15 mouse cellular contexts compared by ENCODE assay signal in the genomic region with DNA sequence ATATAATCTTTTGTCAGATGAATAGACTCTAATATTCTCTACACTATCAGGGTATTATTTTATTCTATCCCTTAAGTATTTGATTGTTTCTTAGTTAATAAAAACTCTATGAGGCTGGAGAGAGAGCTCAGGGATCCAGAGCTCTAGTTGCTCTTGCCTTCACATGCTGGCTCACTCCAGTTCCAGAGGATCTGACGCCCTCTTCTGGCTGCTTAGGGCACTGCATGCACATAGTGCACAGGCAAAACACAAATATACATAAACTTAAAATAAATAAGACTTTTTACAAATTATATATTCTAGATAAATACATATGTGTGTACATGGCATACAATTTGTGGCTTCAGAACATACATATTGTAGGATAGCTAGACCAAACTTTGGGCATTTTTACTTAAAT. TPM values are rescaled to one million over a fixed set of nuclear protein-coding genes. Genes with fewer than 3 reads are reported as not detected.
A peak's percentile ranks its signal among the peaks of the same experiment; 100 is the strongest.
DNase-seq lines count a peak whose midpoint lies in the region; ATAC-seq and TF ChIP-seq lines count a peak whose summit lies in the region.
"Had no signal": no experiment of that assay in that cellular context is flagged by ENCODE, and none has a peak within 500 bp of the region (broad histone marks: within the 10 kb centered on the region; RNA-seq: fewer than 3 reads in every experiment).

No protein-coding gene starts in this region.

- no peak for TF ChIP-seq EP300 in ES-Bruce4 (IDR thresholded peaks at IDR 0.05; ENCODE audit: insufficient read depth, low read depth, low read length)

- 0 out of 2 replicates have a peak, but pooled peaks have one; percentile 7 for TF ChIP-seq CTCF in cerebellum, adult 2 months (IDR thresholded peaks at IDR 0.05; ENCODE audit: borderline replicate concordance, insufficient read depth, low read depth, low read length)
- peak; percentile 64 for TF ChIP-seq CTCF in liver, adult 2 months (IDR thresholded peaks at IDR 0.05; ENCODE audit: low read depth, low read length)
- TF ChIP-seq CTCF in ES-Bruce4 (IDR thresholded peaks at IDR 0.05; ENCODE audit: low read depth, low read length): peak; percentile 69

- H3K36me3 ChIP-seq in liver, adult 2 months (ENCODE audit: control insufficient read depth, insufficient read depth, low read length): no peaks in the 10 kb centered on the region
- no peaks in the 10 kb centered on the region for H3K36me3 ChIP-seq in liver, embryonic 12.5 days
- no peaks in the 10 kb centered on the region for H3K36me3 ChIP-seq in ES-Bruce4 (ENCODE audit: control insufficient read depth, insufficient read depth, low read length, poor library complexity, severe bottlenecking)
- no peaks in the 10 kb centered on the region for H3K36me3 ChIP-seq in embryonic facial prominence, embryonic 10.5 days (replicated peaks)
- H3K36me3 ChIP-seq: lung, embryonic 15.5 days had no signal

- H3K4me1 ChIP-seq in cerebellum, adult 2 months (ENCODE audit: control insufficient read depth, insufficient read depth, low read length): no peaks in the 10 kb centered on the region
- H3K4me1 ChIP-seq in liver, adult 2 months (ENCODE audit: control insufficient read depth, insufficient read depth, low read length): no peaks in the 10 kb centered on the region
- no peaks in the 10 kb centered on the region for H3K4me1 ChIP-seq in liver, embryonic 12.5 days
- H3K4me1 ChIP-seq in ES-Bruce4 (ENCODE audit: control insufficient read depth, insufficient read depth, low read length): no peaks in the 10 kb centered on the region
- no peaks in the 10 kb centered on the region for H3K4me1 ChIP-seq in embryonic facial prominence, embryonic 10.5 days
- H3K4me1 ChIP-seq: lung, embryonic 15.5 days had no signal

- H3K79me2 ChIP-seq in liver, adult 2 months (ENCODE audit: control insufficient read depth, insufficient read depth, low read length): no peaks in the 10 kb centered on the region

- no peak for TF ChIP-seq POLR2A in cerebellum, adult 2 months (IDR thresholded peaks at IDR 0.05; ENCODE audit: borderline replicate concordance, insufficient read depth, low read length)
- TF ChIP-seq POLR2A in liver, adult 2 months (IDR thresholded peaks at IDR 0.05; ENCODE audit: extremely low read depth, insufficient read depth, low read length): no peak
- no peak for TF ChIP-seq POLR2A in ES-Bruce4 (IDR thresholded peaks at IDR 0.05; ENCODE audit: insufficient read depth, low read length)

- H3K27me3 ChIP-seq in cerebellum, adult 2 months (ENCODE audit: control insufficient read depth, insufficient read depth, low read length): no peaks in the 10 kb centered on the region
- H3K27me3 ChIP-seq in liver, adult 2 months (ENCODE audit: control insufficient read depth, insufficient read depth, low read length): no peaks in the 10 kb centered on the region
- no peaks in the 10 kb centered on the region for H3K27me3 ChIP-seq in liver, embryonic 12.5 days (replicated peaks)
- H3K27me3 ChIP-seq in ES-Bruce4 (ENCODE audit: control insufficient read depth, insufficient read depth, low read length, poor library complexity, severe bottlenecking): no peaks in the 10 kb centered on the region
- no peaks in the 10 kb centered on the region for H3K27me3 ChIP-seq in embryonic facial prominence, embryonic 10.5 days (replicated peaks; ENCODE audit: low read depth, poor library complexity, severe bottlenecking)
- H3K27me3 ChIP-seq: lung, embryonic 15.5 days had no signal

- no peak overlapping the region for H3K4me3 ChIP-seq in cerebellum, adult 2 months (replicated peaks; ENCODE audit: insufficient read depth, low read depth, low read length)
- H3K4me3 ChIP-seq in liver, adult 2 months (ENCODE audit: insufficient read depth, low read depth, low read length): no peak overlapping the region
- H3K4me3 ChIP-seq in liver, embryonic 12.5 days: no peak overlapping the region
- H3K4me3 ChIP-seq in ES-Bruce4 (ENCODE audit: low read depth, low read length): no peak overlapping the region
- no peak overlapping the region for H3K4me3 ChIP-seq in embryonic facial prominence, embryonic 10.5 days
- H3K4me3 ChIP-seq: lung, embryonic 15.5 days had no signal

- no peak overlapping the region for H3K27ac ChIP-seq in cerebellum, adult 2 months (ENCODE audit: insufficient read depth, low read length)
- H3K27ac ChIP-seq in liver, adult 2 months (replicated peaks; ENCODE audit: insufficient read depth, low read depth, low read length): no peak overlapping the region
- H3K27ac ChIP-seq in liver, embryonic 12.5 days: no peak overlapping the region
- H3K27ac ChIP-seq in ES-Bruce4 (ENCODE audit: insufficient read depth, low read length): no peak overlapping the region
- no peak overlapping the region for H3K27ac ChIP-seq in embryonic facial prominence, embryonic 10.5 days (replicated peaks)
- H3K27ac ChIP-seq: lung, embryonic 15.5 days had no signal

- H3K4me2 ChIP-seq in liver, embryonic 12.5 days: no peak overlapping the region
- H3K4me2 ChIP-seq: lung, embryonic 15.5 days had no signal

- DNase-seq in cerebellum, adult 2 months: no peak
- no peak for DNase-seq in cerebellum, adult 8-10 months
- no peak for DNase-seq in liver, adult 2 months (ENCODE audit: extremely low read depth, low read depth, low spot score)
- peak; percentile 31 for DNase-seq in induced T-regulatory cell, adult 2 months (ENCODE audit: low read depth)
- DNase-seq in embryonic facial prominence, embryonic 10.5 days (ENCODE audit: low spot score): no peak
- DNase-seq in adrenal gland, postnatal 25 days: no peak
- DNase-seq: heart, postnatal 4 days; kidney, adult 11 months had no signal

- H3K9ac ChIP-seq in liver, adult 2 months (ENCODE audit: low read depth, low read length): no peak overlapping the region
- H3K9ac ChIP-seq in liver, embryonic 12.5 days: no peak overlapping the region
- H3K9ac ChIP-seq in ES-Bruce4 (ENCODE audit: low read depth, poor library complexity, severe bottlenecking): no peak overlapping the region
- H3K9ac ChIP-seq: lung, embryonic 15.5 days had no signal

- 8% methylated on average over 1 of the region's 1 CpGs for WGBS in cerebellum, adult 2 months
- WGBS in liver, adult 2 months: 24% methylated on average over 1 of the region's 1 CpGs
- WGBS in liver, embryonic 12.5 days (ENCODE audit: insufficient replicate concordance): 0% methylated on average over 1 of the region's 1 CpGs
- WGBS in embryonic facial prominence, embryonic 10.5 days: 0% methylated on average over 1 of the region's 1 CpGs

- H3K9me3 ChIP-seq in liver, embryonic 12.5 days (replicated peaks): no peaks in the 10 kb centered on the region
- H3K9me3 ChIP-seq in ES-Bruce4 (replicated peaks; ENCODE audit: control insufficient read depth, insufficient read depth, low read length, poor library complexity, severe bottlenecking): no peaks in the 10 kb centered on the region; the same call in 1 of the 2 replicates
- no peaks in the 10 kb centered on the region for H3K9me3 ChIP-seq in embryonic facial prominence, embryonic 10.5 days
- H3K9me3 ChIP-seq: lung, embryonic 15.5 days had no signal

- no peak for ATAC-seq in liver, embryonic 12.5 days

RNA-seq across cellular contexts. Expression of gene Olfr313, which starts 2.8 kb away (rescaled TPM):
- polyA plus RNA-seq in cerebellum, adult 2 months (2012; rRNA removed): not detected in 2 replicates
- not detected in 2 replicates for total RNA-seq in liver, adult 2 months (2014; rRNA removed)
- not detected in 2 replicates for polyA plus RNA-seq in liver, adult 2 months (2012; rRNA removed)
- not detected in 2 replicates for polyA plus RNA-seq in liver, embryonic 12.5 days (2016; fragmentation: Nextera tagmentation; extraction: Ambion mirVana)
- not detected in 2 replicates for polyA plus RNA-seq in ES-Bruce4 (2011; ENCODE audit: insufficient read depth, insufficient read length, low read depth, missing spikeins)
- polyA plus RNA-seq in embryonic facial prominence, embryonic 10.5 days (2016; fragmentation: Nextera tagmentation; extraction: Ambion mirVana): not detected in 2 replicates
- not detected in 2 replicates for total RNA-seq in adrenal gland, postnatal 25 days (2021)
- total RNA-seq: heart, adult 8-10 months; heart, postnatal 4 days; layer of hippocampus, adult 18-20 months; left cerebral cortex, postnatal 14 days had no signal
- polyA plus RNA-seq: lung, embryonic 15.5 days had no signal

RNA-seq across cellular contexts. Expression of gene Fam183b, which starts 10.2 kb away (rescaled TPM):
- polyA plus RNA-seq in cerebellum, adult 2 months (2012; rRNA removed): 1.5 and 1.6 TPM in 2 replicates
- total RNA-seq in liver, adult 2 months (2014; rRNA removed): not detected in 2 replicates
- not detected in 2 replicates for polyA plus RNA-seq in liver, adult 2 months (2012; rRNA removed)
- polyA plus RNA-seq in liver, embryonic 12.5 days (2016; fragmentation: Nextera tagmentation; extraction: Ambion mirVana): 0.31 TPM in 1 of 2 replicates, not detected in the other
- not detected in 2 replicates for polyA plus RNA-seq in ES-Bruce4 (2011; ENCODE audit: insufficient read depth, insufficient read length, low read depth, missing spikeins)
- 1.4 and 1.6 TPM in 2 replicates for polyA plus RNA-seq in embryonic facial prominence, embryonic 10.5 days (2016; fragmentation: Nextera tagmentation; extraction: Ambion mirVana)
- total RNA-seq in adrenal gland, postnatal 25 days (2021): 3.3 and 4.5 TPM in 2 replicates
- total RNA-seq: heart, postnatal 4 days had no signal

RNA-seq across cellular contexts. Expression of gene Olfr312, which starts 17.0 kb away (rescaled TPM):
- not detected in 2 replicates for polyA plus RNA-seq in cerebellum, adult 2 months (2012; rRNA removed)
- not detected in 2 replicates for total RNA-seq in liver, adult 2 months (2014; rRNA removed)
- not detected in 2 replicates for polyA plus RNA-seq in liver, adult 2 months (2012; rRNA removed)
- not detected in 2 replicates for polyA plus RNA-seq in liver, embryonic 12.5 days (2016; fragmentation: Nextera tagmentation; extraction: Ambion mirVana)
- not detected in 2 replicates for polyA plus RNA-seq in ES-Bruce4 (2011; ENCODE audit: insufficient read depth, insufficient read length, low read depth, missing spikeins)
- not detected in 2 replicates for polyA plus RNA-seq in embryonic facial prominence, embryonic 10.5 days (2016; fragmentation: Nextera tagmentation; extraction: Ambion mirVana)
- total RNA-seq in adrenal gland, postnatal 25 days (2021): not detected in 2 replicates
- total RNA-seq: heart, adult 8-10 months; heart, postnatal 4 days; layer of hippocampus, adult 18-20 months; left cerebral cortex, postnatal 14 days had no signal
- polyA plus RNA-seq: embryonic facial prominence, embryonic 14.5 days; lung, embryonic 15.5 days had no signal

RNA-seq across cellular contexts. Expression of gene Olfr311, which starts 27.1 kb away (rescaled TPM):
- polyA plus RNA-seq in cerebellum, adult 2 months (2012; rRNA removed): not detected in 2 replicates
- total RNA-seq in liver, adult 2 months (2014; rRNA removed): not detected in 2 replicates
- polyA plus RNA-seq in liver, adult 2 months (2012; rRNA removed): not detected in 2 replicates
- not detected in 2 replicates for polyA plus RNA-seq in liver, embryonic 12.5 days (2016; fragmentation: Nextera tagmentation; extraction: Ambion mirVana)
- polyA plus RNA-seq in ES-Bruce4 (2011; ENCODE audit: insufficient read depth, insufficient read length, low read depth, missing spikeins): not detected in 2 replicates
- polyA plus RNA-seq in embryonic facial prominence, embryonic 10.5 days (2016; fragmentation: Nextera tagmentation; extraction: Ambion mirVana): not detected in 2 replicates
- not detected in 2 replicates for total RNA-seq in adrenal gland, postnatal 25 days (2021)
- total RNA-seq: heart, adult 8-10 months; heart, postnatal 4 days; layer of hippocampus, adult 18-20 months; left cerebral cortex, postnatal 14 days had no signal
- polyA plus RNA-seq: lung, embryonic 15.5 days had no signal

RNA-seq across cellular contexts. Expression of gene Olfr314, which starts 29.2 kb away (rescaled TPM):
- not detected in 2 replicates for polyA plus RNA-seq in cerebellum, adult 2 months (2012; rRNA removed)
- not detected in 2 replicates for total RNA-seq in liver, adult 2 months (2014; rRNA removed)
- polyA plus RNA-seq in liver, adult 2 months (2012; rRNA removed): not detected in 2 replicates
- polyA plus RNA-seq in liver, embryonic 12.5 days (2016; fragmentation: Nextera tagmentation; extraction: Ambion mirVana): not detected in 2 replicates
- not detected in 2 replicates for polyA plus RNA-seq in ES-Bruce4 (2011; ENCODE audit: insufficient read depth, insufficient read length, low read depth, missing spikeins)
- not detected in 2 replicates for polyA plus RNA-seq in embryonic facial prominence, embryonic 10.5 days (2016; fragmentation: Nextera tagmentation; extraction: Ambion mirVana)
- not detected in 2 replicates for total RNA-seq in adrenal gland, postnatal 25 days (2021)
- total RNA-seq: heart, adult 8-10 months; heart, postnatal 4 days; layer of hippocampus, adult 18-20 months; left cerebral cortex, postnatal 14 days had no signal
- polyA plus RNA-seq: embryonic facial prominence, embryonic 14.5 days; lung, embryonic 15.5 days had no signal

Comparison
In these comparisons a context has a peak if more than half of its experiments do, and no peak if none do; other contexts are left out.
1. CTCF ChIP-seq: peak in every context shown above with its lines; median percentile 69 in ES-Bruce4; 64 in liver, adult 2 months; 7 in cerebellum, adult 2 months.